Mouse (Mus musculus) heart, embryonic 10.5 days (tissue): ENCODE measurements around the gene Npff. TPM values are rescaled to one million over a fixed set of nuclear protein-coding genes. Genes with fewer than 3 reads are reported as not detected.

ENCODE experiments used
- DNase-seq: peaks from one replicate; pipeline ENCODE4 v3.0.0-alpha.2; 2017; ENCODE audit warnings: low spot score
- H3K27ac ChIP-seq: fragments of 300-500 bp; sonication (generic); 2 replicates; pipeline ENCODE4 v1.5.1; 2016; ENCODE audit warnings: mild to moderate bottlenecking
- H3K27me3 ChIP-seq: fragments of 300-500 bp; sonication (generic); 2 replicates; pipeline ENCODE4 v1.6.1; 2016; ENCODE audit warnings: mild to moderate bottlenecking; ENCODE audit not compliant: poor library complexity, insufficient read depth, severe bottlenecking
- H3K36me3 ChIP-seq: fragments of 300-500 bp; sonication (generic); 2 replicates; pipeline ENCODE4 v1.6.1; 2016; ENCODE audit warnings: mild to moderate bottlenecking, moderate library complexity
- H3K4me1 ChIP-seq: fragments of 300-500 bp; sonication (generic); 2 replicates; pipeline ENCODE4 v1.6.1; 2016; ENCODE audit warnings: mild to moderate bottlenecking
- H3K4me3 ChIP-seq: fragments of 300-500 bp; sonication (generic); 2 replicates; pipeline ENCODE4 v1.5.1; 2016; ENCODE audit warnings: mild to moderate bottlenecking, moderate library complexity
- H3K9me3 ChIP-seq: fragments of 300-500 bp; sonication (generic); 2 replicates; pipeline ENCODE4 v1.6.1; 2016; ENCODE audit warnings: mild to moderate bottlenecking, moderate library complexity
- WGBS: fragments of 180-500 bp; shearing (Covaris S2); methylation state at CpG from one replicate; pipeline ENCODE4 v1.1.7; 2016; 5-methylcytosine and 5-hydroxymethylcytosine counted together
- polyA plus RNA-seq: library from polyadenylated mRNA; unstranded; fragments of >200 nt; fragmentation: Nextera tagmentation; extraction: Ambion mirVana; gene quantifications from 2 replicates; pipeline ENCODE4 v1.2.1, GENCODE M21; 2016

Gene Npff
- polyA plus RNA-seq, 1 experiment from 2014 or later, result 0.88 TPM

GRCm38 (mm10) chr15:102499370-102499769 lies 25.4 kb downstream of the Npff start:
- Histone ChIP-seq H3K36me3 (peaks cover 97% of the 10 kb centered on the region), H3K9me3 (no peaks in the 10 kb centered on the region), H3K27ac (no peak overlapping the region), H3K4me3 (no peak overlapping the region), H3K27me3 (no peaks in the 10 kb centered on the region), H3K4me1 (0 out of 2 replicates have a peak, but pooled peaks cover 5% of the 10 kb centered on the region)
- no peak for DNase-seq
- WGBS, result 82% methylated on average over 3 of the region's 3 CpGs

- Histone ChIP-seq H3K4me1 (0 out of 2 replicates have a peak, but pooled peaks cover 5% of the 10 kb centered on the region), H3K36me3 (peaks cover 97% of the 10 kb centered on the region), H3K9me3 (no peaks in the 10 kb centered on the region), H3K4me3 (no peak overlapping the region), H3K27ac (no peak overlapping the region), H3K27me3 (no peaks in the 10 kb centered on the region)
- no peak for DNase-seq
- 93% methylated on average over 3 of the region's 3 CpGs for WGBS
Measured at GRCm38 (mm10) chr15:102498322-102498721, 26.4 kb downstream of the Npff start.

- Histone ChIP-seq H3K27me3 (no peaks in the 10 kb centered on the region), H3K4me1 (peaks cover 11% of the 10 kb centered on the region; the same call in 1 of the 2 replicates), H3K36me3 (peaks cover 100% of the 10 kb centered on the region), H3K27ac (no peak overlapping the region), H3K9me3 (no peaks in the 10 kb centered on the region), H3K4me3 (no peak overlapping the region)
- DNase-seq, result no peak
- 79% methylated on average over 1 of the region's 1 CpGs for WGBS
Measured at GRCm38 (mm10) chr15:102487664-102488063, 37.1 kb downstream of the Npff start.

DNA sequence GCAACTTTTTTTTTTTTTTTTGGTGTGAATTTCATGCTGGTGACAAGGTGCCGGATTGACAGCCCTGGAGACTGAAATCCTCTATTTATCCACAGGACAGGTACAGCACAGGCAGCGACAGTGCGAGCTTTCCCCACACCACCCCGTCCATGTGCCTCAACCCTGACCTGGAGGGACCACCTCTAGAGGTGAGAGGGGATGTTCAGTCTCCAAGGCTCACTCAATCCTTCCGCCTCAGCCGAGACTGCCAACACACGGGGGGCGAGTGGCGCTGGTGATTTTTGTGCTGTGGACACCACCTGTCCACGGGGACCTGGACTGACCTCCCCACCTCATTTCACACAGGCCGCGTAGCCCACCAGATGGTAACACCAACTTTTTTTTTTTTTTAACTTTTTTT lies 38.9 kb downstream of the Npff start:
- H3K4me1 ChIP-seq, result peaks cover 14% of the 10 kb centered on the region; the same call in 1 of the 2 replicates
- H3K9me3 ChIP-seq, result no peaks in the 10 kb centered on the region
- no peaks in the 10 kb centered on the region for H3K27me3 ChIP-seq
- no peak overlapping the region for H3K27ac ChIP-seq
- peaks cover 99% of the 10 kb centered on the region for H3K36me3 ChIP-seq
- H3K4me3 ChIP-seq, result no peak overlapping the region
- no peak for DNase-seq
- 88% methylated on average over 12 of the region's 12 CpGs for WGBS

DNA sequence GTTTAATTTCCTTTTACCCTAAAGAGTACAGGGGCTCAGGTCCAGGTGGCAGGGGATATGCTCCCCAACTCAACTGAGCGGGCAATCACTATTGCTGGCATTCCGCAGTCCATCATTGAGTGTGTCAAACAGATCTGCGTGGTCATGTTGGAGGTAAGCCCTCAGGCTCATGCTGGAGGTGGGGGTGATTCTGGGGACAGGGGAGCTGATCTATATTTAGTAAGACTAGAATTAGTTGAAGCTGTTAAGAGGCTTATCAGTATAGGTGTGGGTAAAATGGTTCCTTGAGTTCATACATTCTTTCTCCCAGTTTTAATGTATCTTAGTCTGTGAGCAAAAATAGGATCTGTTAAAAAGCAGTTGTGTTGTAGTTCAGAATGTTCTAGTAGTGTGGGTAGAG lies 41.6 kb downstream of the Npff start:
- H3K4me1 ChIP-seq, result peaks cover 14% of the 10 kb centered on the region; the same call in 1 of the 2 replicates
- H3K27me3 ChIP-seq, result no peaks in the 10 kb centered on the region
- no peak for DNase-seq
- H3K4me3 ChIP-seq, result no peak overlapping the region
- 58% methylated on average over 3 of the region's 3 CpGs for WGBS
- H3K27ac ChIP-seq, result no peak overlapping the region
- H3K36me3 ChIP-seq, result peaks cover 96% of the 10 kb centered on the region
- no peaks in the 10 kb centered on the region for H3K9me3 ChIP-seq

DNA sequence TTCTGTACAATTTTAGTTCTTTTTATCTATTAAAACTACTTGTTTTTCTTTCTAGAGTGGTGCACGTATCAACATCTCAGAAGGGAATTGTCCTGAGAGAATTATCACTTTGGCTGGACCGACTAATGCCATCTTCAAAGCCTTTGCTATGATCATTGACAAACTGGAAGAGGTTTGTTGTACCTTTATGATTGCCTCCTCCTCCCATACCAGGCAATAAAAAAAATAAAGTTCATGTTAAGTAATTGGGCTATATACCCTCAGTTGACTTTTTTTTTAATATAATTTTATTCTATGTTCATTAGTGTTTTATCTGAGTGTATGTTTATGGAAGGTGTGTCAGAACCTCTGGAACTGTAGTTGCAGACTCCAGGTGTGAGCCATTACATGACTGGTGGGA lies 50.2 kb downstream of the Npff start:
- H3K4me3 ChIP-seq, result no peak overlapping the region
- H3K27ac ChIP-seq, result no peak overlapping the region
- H3K36me3 ChIP-seq, result peaks cover 61% of the 10 kb centered on the region
- 87% methylated on average over 2 of the region's 2 CpGs for WGBS
- H3K4me1 ChIP-seq, result 0 out of 2 replicates have a peak, but pooled peaks cover 3% of the 10 kb centered on the region
- no peak for DNase-seq
- H3K27me3 ChIP-seq, result no peaks in the 10 kb centered on the region
- no peaks in the 10 kb centered on the region for H3K9me3 ChIP-seq

Other genes starting within 250 kb of the Npff start
- gene Mfsd5, start 245.5 kb downstream of the Npff start, polyA plus RNA-seq, result 55.7 and 63.4 TPM in 2 replicates
- gene Espl1, start 228.7 kb downstream of the Npff start, polyA plus RNA-seq, result 35.8 and 40.9 TPM in 2 replicates
- gene Pfdn5, start 198.8 kb downstream of the Npff start, polyA plus RNA-seq, result 260 and 282 TPM in 2 replicates
- gene Myg1, start 193.2 kb downstream of the Npff start, polyA plus RNA-seq, result 80.5 and 94.3 TPM in 2 replicates
- 87.7 and 96.4 TPM in 2 replicates for gene Aaas, start 174.2 kb downstream of the Npff start, polyA plus RNA-seq
- 0.37 and 1.5 TPM in 2 replicates for gene Sp7, start 157.8 kb downstream of the Npff start, polyA plus RNA-seq
- 5.7 and 7.6 TPM in 2 replicates for gene Sp1, start 118.8 kb downstream of the Npff start, polyA plus RNA-seq
- 1.6 and 2.4 TPM in 2 replicates for gene Amhr2, start 79.6 kb downstream of the Npff start, polyA plus RNA-seq
- gene Prr13, start 65.9 kb downstream of the Npff start, polyA plus RNA-seq, result 82.8 and 101 TPM in 2 replicates
- 143 and 183 TPM in 2 replicates for gene Pcbp2, start 54.4 kb downstream of the Npff start, polyA plus RNA-seq
- gene Gm10337, start 21.2 kb downstream of the Npff start, polyA plus RNA-seq, result not detected in 2 replicates
- 17.9 and 19.7 TPM in 2 replicates for gene Map3k12, start 7.9 kb downstream of the Npff start, polyA plus RNA-seq
- gene Tarbp2, start 6.8 kb downstream of the Npff start, polyA plus RNA-seq, result 127 and 140 TPM in 2 replicates
- 0.42 TPM in 1 of 2 replicates, not detected in the other for gene Gm28047, start 100.1 kb upstream of the Npff start, polyA plus RNA-seq
- gene Atf7, start 100.5 kb upstream of the Npff start, polyA plus RNA-seq, result 24.3 and 26.6 TPM in 2 replicates
- gene Atp5g2, start 147.4 kb upstream of the Npff start, polyA plus RNA-seq, result 64.8 and 67.3 TPM in 2 replicates
- gene Calcoco1, start 197.2 kb upstream of the Npff start, polyA plus RNA-seq, result 34.2 and 39.2 TPM in 2 replicates